Mouse (Mus musculus) CH12.LX (cell line): Measurements from ENCODE around the gene Nob1.

Experiments used
- BHLHE40 ChIP-seq: IDR thresholded peaks from 2 replicates; pipeline ENCODE4 v1.6.1; 2011; ENCODE audit warnings: mild to moderate bottlenecking, low read depth, low read length, improper control_type of control experiment
- CTCF ChIP-seq, 2 experiments: IDR thresholded peaks in 1 of 2; conservative IDR thresholded peaks in 1 of 2; 2 replicates each; pipeline ENCODE4 v1.5.1; 2011 to 2012; ENCODE audit warnings: low read depth in 2 of 2, low read length in 2 of 2, improper control_type of control experiment in 1 of 2, inconsistent platforms in 1 of 2, mild to moderate bottlenecking in 1 of 2, moderate library complexity in 1 of 2
- EP300 ChIP-seq: IDR thresholded peaks from 2 replicates; pipeline ENCODE4 v1.6.1; 2011; ENCODE audit warnings: low read length, improper control_type of control experiment

DNA sequence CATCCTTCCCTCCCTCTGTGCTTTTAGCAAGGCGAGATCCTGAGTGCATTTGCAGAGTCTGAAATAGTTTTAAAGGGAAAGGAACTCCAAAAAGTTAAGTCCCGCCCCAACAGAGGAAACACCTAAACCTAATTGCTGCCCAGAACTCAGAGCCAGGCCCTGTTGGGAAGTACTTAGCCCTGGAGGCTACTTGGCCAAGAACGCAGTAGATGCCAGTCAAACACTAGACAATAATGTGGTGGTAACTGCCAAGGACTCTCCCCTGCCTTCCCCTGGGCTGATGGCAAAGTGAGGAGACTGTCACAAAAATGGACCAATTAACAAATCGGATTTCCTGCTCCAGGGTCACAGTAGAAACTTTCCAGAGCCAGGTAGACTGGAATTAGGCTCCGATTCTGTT, 23.0 kb downstream of the Nob1 start:
- TF ChIP-seq CTCF (conservative IDR thresholded peaks at IDR 0.05 in 1 of 2, IDR thresholded peaks at IDR 0.05 in 1 of 2; ENCODE audit: low read depth in 2 of 2, low read length in 2 of 2): no peak
- no peak for TF ChIP-seq BHLHE40
- TF ChIP-seq EP300: no peak
